Mouse (Mus musculus) megakaryocyte-erythroid progenitor cell, adult 5 weeks (primary cell): Measurements from ENCODE around the gene Smim26. TPM values are rescaled to one million over a fixed set of nuclear protein-coding genes. Genes with fewer than 3 reads are reported as not detected.

Source experiments
- polyA plus RNA-seq: library from polyadenylated mRNA; stranded (reverse); fragments of >175 nt; gene quantifications from 2 replicates; pipeline ENCODE4 v1.2.3, GENCODE M21; 2012

The Smim26 gene
- 2.1 and 2.5 TPM in 2 replicates for polyA plus RNA-seq

GRCm38 (mm10) chr2:144593951-144594651 is at the start of gene Smim26:
Gene Smim26, plus strand, starts transcription at chr2:144594054.

GRCm38 (mm10) chr2:144550529-144550928 is 43.3 kb upstream of the Smim26 start, which contains the start of gene Rbbp9:
Gene Rbbp9, minus strand, starts transcription at chr2:144550869.

GRCm38 (mm10) chr2:144555820-144556552 is 37.9 kb upstream of the Smim26 start, which contains the start of gene Sec23b:
Gene Sec23b, plus strand, starts transcription at chr2:144556229.

GRCm38 (mm10) chr2:144599831-144600687 is 6.2 kb downstream of the Smim26 start, which contains the start of gene Dtd1:
Gene Dtd1, plus strand, starts transcription at chr2:144599897.

Other genes starting within 250 kb of the Smim26 start
- 22.5 and 24.5 TPM in 2 replicates for gene Kat14, start 225.1 kb upstream of the Smim26 start, polyA plus RNA-seq
- gene Pet117, start 225.1 kb upstream of the Smim26 start, polyA plus RNA-seq = 15.8 and 17.3 TPM in 2 replicates
- gene Dzank1, start 66.6 kb upstream of the Smim26 start, polyA plus RNA-seq = not detected in 2 replicates
- 16.3 and 23.2 TPM in 2 replicates for gene Polr3f, start 66.3 kb upstream of the Smim26 start, polyA plus RNA-seq
- 0.71 and 1.4 TPM in 2 replicates for gene Rbbp9, start 43.2 kb upstream of the Smim26 start, polyA plus RNA-seq
- 8.3 and 9.0 TPM in 2 replicates for gene Sec23b, start 37.8 kb upstream of the Smim26 start, polyA plus RNA-seq
- 19.3 and 26.8 TPM in 2 replicates for gene Dtd1, start 5.8 kb downstream of the Smim26 start, polyA plus RNA-seq
- not detected in 2 replicates for gene Scp2d1, start 229.6 kb downstream of the Smim26 start, polyA plus RNA-seq